Mouse (Mus musculus) urinary bladder, postnatal 25 days (tissue): ENCODE measurements around the gene Olfr25.

Source experiments
- DNase-seq: peaks from one replicate; pipeline ENCODE4 v3.0.0; 2022; ENCODE audit warnings: low spot score

Gene Olfr25

GRCm38 (mm10) chr9:38328760-38329159 lies at the start of gene Olfr25:
Olfr25 (plus strand) TSS chr9:38329060.
- DNase-seq, result no peak

GRCm38 (mm10) chr9:38290807-38291206 lies 38.1 kb upstream of the Olfr25 start, which contains the start of gene Olfr896-ps1:
Olfr896-ps1 (plus strand) TSS chr9:38291107.
- DNase-seq, result no peak

DNA sequence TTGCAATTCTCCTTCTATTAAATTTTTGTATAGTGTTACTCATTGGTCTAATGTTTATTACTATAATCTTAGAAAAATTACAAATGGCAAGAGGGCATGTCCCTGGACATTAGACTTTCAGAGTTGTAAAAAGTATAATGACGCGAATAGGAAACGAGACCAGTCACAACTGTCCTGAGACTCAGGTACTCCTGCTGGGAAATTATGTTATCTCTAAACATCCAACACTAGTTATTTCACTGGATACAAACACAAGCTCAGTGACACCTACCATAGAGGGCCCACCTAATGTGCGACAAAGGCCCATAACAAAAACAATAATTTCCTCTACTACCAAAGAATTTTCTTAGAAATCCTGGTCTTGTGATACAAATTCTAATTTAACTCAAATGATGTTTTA lies 19.3 kb downstream of the Olfr25 start, which contains the start of gene Olfr898:
Gene Olfr898, plus strand, starts transcription at position 301 of the 400 bp plus-strand sequence.
- no peak for DNase-seq

DNA sequence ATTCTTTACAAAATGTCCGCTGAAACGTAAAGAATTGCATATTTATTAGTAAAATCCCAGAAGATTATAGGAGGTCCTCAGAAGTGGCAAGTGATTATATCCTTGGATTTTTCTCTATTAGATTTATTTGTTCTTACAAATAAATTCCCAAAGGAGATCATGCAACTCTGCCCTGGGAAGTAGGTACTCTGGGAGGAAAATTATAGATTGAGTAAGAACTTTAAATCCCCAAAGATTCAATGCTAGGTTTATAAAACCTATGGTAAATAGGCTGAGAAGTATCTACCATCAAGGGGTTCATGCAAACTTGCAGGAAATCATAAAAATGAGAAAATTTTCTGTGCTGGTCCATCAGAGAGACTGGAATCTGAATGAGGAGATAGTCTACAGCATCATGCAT lies 37.7 kb downstream of the Olfr25 start, which contains the start of gene Olfr250:
Gene Olfr250, plus strand, starts transcription at position 301 of the 400 bp plus-strand sequence.
- no peak for DNase-seq

- no peak for DNase-seq
These were observed 47.9 kb downstream of the Olfr25 start, which contains the start of gene Olfr251 for GRCm38 (mm10) chr9:38376786-38377185. Olfr251 (plus strand) TSS chr9:38377086.
